Mouse (Mus musculus): Measurements from ENCODE around the gene Kank1. TPM values are rescaled to one million over a fixed set of nuclear protein-coding genes. Genes with fewer than 3 reads are reported as not detected.

Kank1 gene
- polyA plus RNA-seq, 1 experiment from 2014 or later = 26.6 TPM

- no peaks in the 10 kb centered on the region for H3K27me3 ChIP-seq
- 3% methylated on average over 9 of the region's 10 CpGs for WGBS
- peak overlapping the region; percentile 46 for H3K4me3 ChIP-seq (replicated peaks)
- peaks cover 25% of the 10 kb centered on the region for H3K4me1 ChIP-seq
- H3K4me2 ChIP-seq (replicated peaks) = peak overlapping the region; percentile 79
- peak; percentile 22; the same call in 1 of the 2 replicates for ATAC-seq (ENCODE audit: insufficient number of reproducible peaks, low FRiP score, low TSS enrichment, low read depth)
- H3K9ac ChIP-seq = peak overlapping the region; percentile 29
- H3K36me3 ChIP-seq = peaks cover 25% of the 10 kb centered on the region
- peak overlapping the region; percentile 83 for H3K27ac ChIP-seq (replicated peaks)
- H3K9me3 ChIP-seq (replicated peaks) = no peaks in the 10 kb centered on the region
Observed at GRCm38 (mm10) chr19:25407185-25407886, 170.6 kb downstream of the Kank1 start.

GRCm38 (mm10) chr19:25407887-25408236, 171.1 kb downstream of the Kank1 start:
- H3K9ac ChIP-seq = no peak overlapping the region
- H3K27ac ChIP-seq (replicated peaks) = peak overlapping the region; percentile 83
- peaks cover 25% of the 10 kb centered on the region for H3K4me1 ChIP-seq
- peaks cover 25% of the 10 kb centered on the region for H3K36me3 ChIP-seq
- no peaks in the 10 kb centered on the region for H3K9me3 ChIP-seq (replicated peaks)
- H3K4me3 ChIP-seq (replicated peaks) = peak overlapping the region; percentile 46
- ATAC-seq (ENCODE audit: insufficient number of reproducible peaks, low FRiP score, low TSS enrichment, low read depth) = no peak
- no peaks in the 10 kb centered on the region for H3K27me3 ChIP-seq
- peak overlapping the region; percentile 79 for H3K4me2 ChIP-seq (replicated peaks)
- WGBS = 9% methylated on average over 6 of the region's 6 CpGs

DNA sequence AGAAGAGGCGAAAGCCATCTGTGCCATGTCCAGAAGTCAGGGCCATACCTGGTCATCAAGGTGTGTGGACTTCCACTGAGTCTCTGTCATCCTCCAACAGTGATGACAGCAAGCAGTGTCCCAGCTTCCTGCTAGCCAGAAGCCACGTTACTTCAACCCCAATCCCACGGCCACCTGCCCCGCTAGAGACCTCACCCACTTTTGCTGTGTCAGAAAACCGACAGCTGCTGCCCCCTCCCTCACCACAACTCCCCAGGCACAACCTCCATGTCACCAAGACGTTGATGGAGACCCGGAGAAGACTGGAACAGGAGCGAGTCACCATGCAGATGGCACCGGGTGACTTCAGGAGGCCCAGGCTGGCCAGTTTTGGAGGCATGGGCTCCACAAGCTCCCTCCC, 172.5 kb downstream of the Kank1 start:
- H3K27me3 ChIP-seq = no peaks in the 10 kb centered on the region
- H3K4me3 ChIP-seq (replicated peaks) = no peak overlapping the region
- no peak overlapping the region for H3K9ac ChIP-seq
- WGBS = 96% methylated on average over 9 of the region's 9 CpGs
- H3K9me3 ChIP-seq (replicated peaks) = no peaks in the 10 kb centered on the region
- H3K27ac ChIP-seq (replicated peaks) = no peak overlapping the region
- H3K4me2 ChIP-seq (replicated peaks) = no peak overlapping the region
- H3K4me1 ChIP-seq = peaks cover 25% of the 10 kb centered on the region
- peaks cover 25% of the 10 kb centered on the region for H3K36me3 ChIP-seq
- ATAC-seq (ENCODE audit: insufficient number of reproducible peaks, low FRiP score, low TSS enrichment, low read depth) = no peak

GRCm38 (mm10) chr19:25411353-25411752, 174.6 kb downstream of the Kank1 start:
- H3K4me3 ChIP-seq (replicated peaks) = no peak overlapping the region
- 87% methylated on average over 17 of the region's 17 CpGs for WGBS
- no peaks in the 10 kb centered on the region for H3K27me3 ChIP-seq
- H3K36me3 ChIP-seq = peaks cover 25% of the 10 kb centered on the region
- H3K27ac ChIP-seq (replicated peaks) = no peak overlapping the region
- H3K4me2 ChIP-seq (replicated peaks) = no peak overlapping the region
- ATAC-seq (ENCODE audit: insufficient number of reproducible peaks, low FRiP score, low TSS enrichment, low read depth) = no peak
- H3K9ac ChIP-seq = no peak overlapping the region
- H3K4me1 ChIP-seq = peaks cover 33% of the 10 kb centered on the region
- no peaks in the 10 kb centered on the region for H3K9me3 ChIP-seq (replicated peaks)

DNA sequence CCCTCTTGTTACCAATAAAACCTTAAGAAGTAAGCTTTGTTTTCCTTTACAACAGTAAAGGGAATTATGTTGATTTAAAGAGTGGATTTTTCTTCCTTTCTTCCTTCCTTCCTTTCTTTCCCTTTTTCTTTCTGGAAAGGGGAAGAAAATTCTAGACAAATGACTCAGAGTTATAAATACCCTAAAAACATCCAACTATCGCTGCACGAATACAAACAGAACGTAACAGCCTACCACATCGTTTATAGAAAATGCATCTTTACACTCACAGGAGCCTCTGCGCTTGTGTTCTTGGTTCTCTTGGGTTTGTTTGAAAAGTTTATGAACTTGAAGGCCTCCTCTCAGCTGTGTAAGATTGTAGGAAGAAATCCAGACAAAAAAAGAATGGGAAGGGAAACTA, 178.7 kb downstream of the Kank1 start:
- H3K27ac ChIP-seq (replicated peaks) = peak overlapping the region; percentile 24
- H3K36me3 ChIP-seq = peaks cover 10% of the 10 kb centered on the region

DNA sequence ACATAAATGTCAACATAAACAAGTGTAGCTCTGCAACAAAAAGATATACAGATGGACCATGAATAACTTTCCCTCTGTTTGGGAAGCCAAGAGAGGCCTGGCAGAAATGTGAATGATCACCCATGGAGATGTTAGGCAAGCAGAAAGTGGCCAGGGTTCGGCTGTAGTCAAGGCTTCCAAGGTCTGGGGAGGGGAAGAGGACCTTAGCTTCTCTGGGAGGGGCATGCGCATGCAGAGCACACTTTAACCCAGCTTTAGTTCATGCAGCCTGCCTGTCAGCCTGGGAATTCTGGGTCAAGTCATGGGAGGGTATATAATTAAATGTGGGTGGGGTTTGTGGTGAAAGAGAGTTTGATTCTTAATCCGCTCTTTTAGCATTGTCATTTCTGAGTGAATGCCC, 180.9 kb downstream of the Kank1 start:
- Histone ChIP-seq H3K27ac (replicated peaks) (no peak overlapping the region), H3K4me1 (peaks cover 13% of the 10 kb centered on the region), H3K9ac (no peak overlapping the region), H3K4me2 (replicated peaks) (no peak overlapping the region), H3K9me3 (replicated peaks) (no peaks in the 10 kb centered on the region), H3K4me3 (replicated peaks) (no peak overlapping the region), H3K27me3 (no peaks in the 10 kb centered on the region), H3K36me3 (no peaks in the 10 kb centered on the region)
- WGBS = 63% methylated on average over 3 of the region's 3 CpGs
- ATAC-seq (ENCODE audit: insufficient number of reproducible peaks, low FRiP score, low TSS enrichment, low read depth) = no peak

More for the DNA sequence above, 178.7 kb downstream of the Kank1 start:
- Histone ChIP-seq H3K4me2 (replicated peaks) (no peak overlapping the region), H3K4me3 (replicated peaks) (no peak overlapping the region), H3K9ac (no peak overlapping the region), H3K27me3 (no peaks in the 10 kb centered on the region), H3K4me1 (peaks cover 13% of the 10 kb centered on the region), H3K9me3 (replicated peaks) (no peaks in the 10 kb centered on the region)
- no peak for ATAC-seq (ENCODE audit: insufficient number of reproducible peaks, low FRiP score, low TSS enrichment, low read depth)
- 27% methylated on average over 5 of the region's 5 CpGs for WGBS

DNA sequence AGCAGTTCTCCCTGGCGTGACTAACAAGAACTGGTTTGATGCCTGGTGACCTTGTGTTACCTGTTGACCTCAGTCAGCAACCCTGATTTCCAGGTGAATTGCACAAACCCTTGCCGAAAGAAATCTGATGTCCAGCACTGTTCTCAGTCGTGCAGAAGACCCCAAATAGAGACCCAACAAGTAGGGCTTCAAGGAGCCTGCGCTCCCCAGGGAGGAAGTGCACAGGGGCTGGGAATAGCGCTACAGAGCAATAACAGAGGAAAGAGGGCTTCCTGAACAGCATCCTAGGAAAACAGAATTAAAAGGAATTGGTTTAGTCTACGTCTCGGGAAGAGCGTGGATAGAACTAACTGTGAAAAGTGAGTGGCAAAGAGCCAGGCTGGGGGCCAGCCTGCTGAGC, 183.2 kb downstream of the Kank1 start:
- Histone ChIP-seq H3K27ac (replicated peaks) (no peak overlapping the region), H3K27me3 (no peaks in the 10 kb centered on the region), H3K4me3 (replicated peaks) (no peak overlapping the region), H3K9ac (no peak overlapping the region), H3K4me1 (peaks cover 12% of the 10 kb centered on the region), H3K9me3 (replicated peaks) (no peaks in the 10 kb centered on the region), H3K36me3 (no peaks in the 10 kb centered on the region), H3K4me2 (replicated peaks) (no peak overlapping the region)
- WGBS = 68% methylated on average over 8 of the region's 8 CpGs
- no peak for ATAC-seq (ENCODE audit: insufficient number of reproducible peaks, low FRiP score, low TSS enrichment, low read depth)

- 85% methylated on average over 7 of the region's 7 CpGs for WGBS
- no peak for ATAC-seq (ENCODE audit: insufficient number of reproducible peaks, low FRiP score, low TSS enrichment, low read depth)
- no peak overlapping the region for H3K4me3 ChIP-seq (replicated peaks)
- no peak overlapping the region for H3K27ac ChIP-seq (replicated peaks)
- no peak overlapping the region for H3K9ac ChIP-seq
- H3K4me2 ChIP-seq (replicated peaks) = no peak overlapping the region
- peaks cover 7% of the 10 kb centered on the region; the same call in 1 of the 2 replicates for H3K36me3 ChIP-seq
- H3K9me3 ChIP-seq (replicated peaks) = no peaks in the 10 kb centered on the region
- no peaks in the 10 kb centered on the region; the same call in 1 of the 2 replicates for H3K4me1 ChIP-seq
- no peaks in the 10 kb centered on the region for H3K27me3 ChIP-seq
Observed at GRCm38 (mm10) chr19:25422096-25422495, 185.3 kb downstream of the Kank1 start.

GRCm38 (mm10) chr19:25423371-25423770, 186.6 kb downstream of the Kank1 start:
- no peak overlapping the region for H3K4me2 ChIP-seq (replicated peaks)
- no peaks in the 10 kb centered on the region; the same call in 1 of the 2 replicates for H3K4me1 ChIP-seq
- 68% methylated on average over 5 of the region's 5 CpGs for WGBS
- no peak overlapping the region for H3K9ac ChIP-seq
- peaks cover 11% of the 10 kb centered on the region; the same call in 1 of the 2 replicates for H3K36me3 ChIP-seq
- no peaks in the 10 kb centered on the region for H3K27me3 ChIP-seq
- H3K9me3 ChIP-seq (replicated peaks) = no peaks in the 10 kb centered on the region
- H3K4me3 ChIP-seq (replicated peaks) = no peak overlapping the region
- ATAC-seq (ENCODE audit: insufficient number of reproducible peaks, low FRiP score, low TSS enrichment, low read depth) = no peak
- H3K27ac ChIP-seq (replicated peaks) = no peak overlapping the region

- Histone ChIP-seq H3K4me1 (no peaks in the 10 kb centered on the region), H3K27ac (replicated peaks) (0 out of 2 replicates have a peak overlapping the region, but pooled peaks have one; percentile 17), H3K36me3 (peaks cover 26% of the 10 kb centered on the region), H3K4me3 (replicated peaks) (no peak overlapping the region), H3K27me3 (no peaks in the 10 kb centered on the region), H3K9me3 (replicated peaks) (no peaks in the 10 kb centered on the region), H3K9ac (no peak overlapping the region), H3K4me2 (replicated peaks) (no peak overlapping the region)
- WGBS = 69% methylated on average over 5 of the region's 5 CpGs
- no peak for ATAC-seq (ENCODE audit: insufficient number of reproducible peaks, low FRiP score, low TSS enrichment, low read depth)
Observed at GRCm38 (mm10) chr19:25426431-25426830, 189.7 kb downstream of the Kank1 start.

DNA sequence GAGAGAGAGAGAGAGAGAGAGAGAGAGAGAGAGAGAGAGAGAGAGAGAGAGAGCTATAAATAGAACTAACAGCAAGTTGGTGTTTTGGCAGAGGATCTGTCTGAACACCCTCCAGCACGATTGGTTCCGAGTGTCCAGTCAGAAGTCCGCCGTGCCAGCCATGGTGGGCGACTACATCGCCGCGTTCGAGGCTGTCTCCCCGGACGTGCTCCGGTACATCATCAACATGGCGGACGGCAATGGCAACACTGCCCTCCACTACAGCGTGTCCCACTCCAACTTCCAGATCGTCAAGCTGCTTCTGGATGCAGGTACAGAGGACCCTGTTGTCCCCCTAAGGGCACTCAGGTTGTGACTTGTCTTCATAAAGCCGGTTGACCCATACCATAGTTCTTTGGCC, 191.1 kb downstream of the Kank1 start:
- no peak overlapping the region for H3K9ac ChIP-seq
- 96% methylated on average over 17 of the region's 17 CpGs for WGBS
- H3K27me3 ChIP-seq = no peaks in the 10 kb centered on the region
- H3K4me2 ChIP-seq (replicated peaks) = no peak overlapping the region
- H3K9me3 ChIP-seq (replicated peaks) = no peaks in the 10 kb centered on the region
- H3K36me3 ChIP-seq = peaks cover 26% of the 10 kb centered on the region
- H3K4me3 ChIP-seq (replicated peaks) = no peak overlapping the region
- H3K4me1 ChIP-seq = no peaks in the 10 kb centered on the region
- no peak overlapping the region for H3K27ac ChIP-seq (replicated peaks)
- no peak for ATAC-seq (ENCODE audit: insufficient number of reproducible peaks, low FRiP score, low TSS enrichment, low read depth)
